Mouse (Mus musculus): ENCODE data around the gene Prpf6.

GRCm38 (mm10) chr2:181593937-181594336 is 2.3 kb downstream of the Prpf6 start:
- no peak for TF ChIP-seq CTCF (IDR thresholded peaks at IDR 0.05; ENCODE audit: borderline replicate concordance, insufficient read depth, low read depth, low read length)
- TF ChIP-seq POLR2A (IDR thresholded peaks at IDR 0.05; ENCODE audit: borderline replicate concordance, insufficient read depth, low read length) = no peak
